Mouse (Mus musculus) left cerebral cortex, postnatal 10 days (tissue): ENCODE results near the gene Olfr1471. TPM values are rescaled to one million over a fixed set of nuclear protein-coding genes. Genes with fewer than 3 reads are reported as not detected.
"Not testable (repeated sequence)": the region's sequence is repeated elsewhere in the genome, so short reads cannot be mapped to it uniquely, and the experiment has no call there.

Source experiments
- DNase-seq, 2 experiments: peaks; one replicate each; pipeline ENCODE4 v3.0.0; 2021 to 2022; ENCODE audit warnings: low spot score in 2 of 2, mixed read lengths in 1 of 2; ENCODE audit errors: extremely low spot score in 1 of 2
- intact Hi-C: fragments of 180-260 bp; cut with DNase I; formaldehyde crosslinking; loops from one replicate; pipeline ENCODE4 v1.15.1; 2025
- total RNA-seq, 2 experiments: library from RNA; stranded (reverse); gene quantifications; 2 replicates each; pipeline ENCODE4 v1.2.3; 2021

Gene Olfr1471
- total RNA-seq: not detected

DNA sequence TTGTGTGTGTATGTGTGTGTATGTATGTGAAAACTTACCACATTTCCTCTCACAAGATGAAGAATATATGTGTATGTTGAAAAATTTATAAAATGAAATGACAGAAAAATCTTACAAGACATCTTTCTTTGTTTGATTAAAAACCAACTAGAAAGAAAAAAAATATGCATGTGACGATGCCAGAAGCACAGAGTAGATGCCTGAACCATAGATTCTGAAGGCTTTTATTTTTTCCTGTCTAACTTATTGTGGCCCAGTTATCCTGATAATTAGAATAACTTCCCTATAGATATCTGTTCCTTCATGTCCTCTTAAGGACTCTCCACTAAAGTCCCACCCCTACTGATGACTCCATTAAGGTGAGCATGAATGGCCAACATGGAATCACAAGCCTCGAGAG, at the start of gene Olfr1471:
Olfr1471 (plus strand) TSS at position 301 of the 400 bp plus-strand sequence.
- DNase-seq, intact Hi-C loops: not testable (repeated sequence)

DNA sequence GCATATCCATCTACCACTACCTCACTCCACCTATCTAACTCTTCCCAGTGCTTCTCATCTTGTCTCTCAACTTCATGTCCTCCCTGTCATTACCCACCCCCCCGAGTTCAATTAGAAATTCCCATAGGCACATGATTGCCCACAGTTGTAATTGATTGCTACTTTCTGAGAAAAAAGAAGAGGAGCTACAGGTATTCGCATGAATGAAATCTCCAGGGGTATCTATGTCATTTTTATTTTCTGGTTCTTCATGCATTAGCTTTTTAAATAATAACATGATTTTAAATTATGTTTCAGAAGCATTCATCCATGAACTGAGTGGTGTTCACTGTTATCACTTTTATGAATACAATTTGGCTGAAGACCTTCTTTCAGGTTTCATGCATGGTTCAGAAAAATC, 35.7 kb upstream of the Olfr1471 start, which contains the start of gene Olfr1469:
Olfr1469 (plus strand) TSS at position 301 of the 400 bp plus-strand sequence.
- no peak for DNase-seq
- intact Hi-C loops: no loop called here

DNA sequence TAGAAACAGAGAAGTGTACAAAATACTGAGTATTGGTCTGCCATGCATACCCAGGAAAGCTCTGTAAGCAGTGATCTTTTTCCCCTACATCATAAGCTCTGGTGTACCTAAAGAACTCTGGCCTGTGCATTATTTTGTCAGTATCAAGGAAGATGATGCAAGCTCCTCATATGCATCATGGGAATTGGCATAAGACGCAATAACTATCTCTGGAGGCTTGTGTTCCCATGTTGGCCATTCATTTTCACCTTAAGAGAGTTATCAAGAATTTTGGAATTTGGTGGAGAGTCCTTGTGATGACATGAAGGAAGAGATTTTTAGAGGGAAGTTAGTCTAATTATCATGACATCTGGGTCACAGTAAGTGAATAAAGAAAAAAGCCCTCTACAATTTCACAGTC, 12.8 kb downstream of the Olfr1471 start, which contains the start of gene Olfr1472:
Olfr1472 (minus strand) TSS at position 101 of the 400 bp plus-strand sequence.
- intact Hi-C loops: no loop called here
- no peak for DNase-seq

DNA sequence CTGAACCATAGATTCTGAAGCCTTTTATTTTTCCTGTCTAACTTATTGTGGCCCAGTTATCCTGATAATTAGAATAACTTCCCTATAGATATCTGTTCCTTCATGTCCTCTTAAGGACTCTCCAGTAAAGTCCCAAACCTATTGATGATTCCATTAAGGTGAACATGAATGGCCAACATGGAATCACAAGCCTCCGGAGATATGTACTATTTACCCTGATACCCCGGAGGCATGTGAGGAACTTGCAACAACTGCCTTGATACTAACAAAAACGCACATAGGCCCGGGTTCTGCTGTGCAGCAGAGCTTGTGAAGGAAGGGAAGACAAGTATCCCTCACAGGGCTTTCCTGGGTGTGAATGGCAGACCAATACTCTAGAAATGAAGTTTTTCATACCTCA, 26.1 kb downstream of the Olfr1471 start, which contains the start of gene Olfr1474:
Olfr1474 (plus strand) TSS at position 301 of the 400 bp plus-strand sequence.
- DNase-seq, intact Hi-C loops: not testable (repeated sequence)

- intact Hi-C loops: no loop called here
- no peak for DNase-seq
Measured at GRCm38 (mm10) chr19:13480096-13480495, 36.9 kb downstream of the Olfr1471 start, which contains the start of gene Olfr1475. Olfr1475 (minus strand) TSS chr19:13480196.

- intact Hi-C loops: no loop called here
- DNase-seq: no peak
Measured at GRCm38 (mm10) chr19:13500246-13500645, 57.0 kb downstream of the Olfr1471 start, which contains the start of gene Olfr1477. Olfr1477 (plus strand) TSS chr19:13500546.

Other genes starting within 250 kb of the Olfr1471 start
- gene Olfr1463, start 212.1 kb upstream of the Olfr1471 start, total RNA-seq: not detected
- not detected for gene Olfr1465, start 127.9 kb upstream of the Olfr1471 start, total RNA-seq
- not detected for gene Olfr1466, start 104.5 kb upstream of the Olfr1471 start, total RNA-seq
- not detected for gene Olfr1467, start 81.2 kb upstream of the Olfr1471 start, total RNA-seq
- not detected for gene Olfr1469, start 35.6 kb upstream of the Olfr1471 start, total RNA-seq
- gene Olfr1472, start 12.7 kb downstream of the Olfr1471 start, total RNA-seq: not detected
- gene Olfr1474, start 26.2 kb downstream of the Olfr1471 start, total RNA-seq: not detected
- not detected for gene Olfr1475, start 36.8 kb downstream of the Olfr1471 start, total RNA-seq
- not detected for gene Olfr1477, start 57.1 kb downstream of the Olfr1471 start, total RNA-seq
- gene Olfr1480, start 84.5 kb downstream of the Olfr1471 start, total RNA-seq: not detected
- not detected for gene Olfr1484, start 140.1 kb downstream of the Olfr1471 start, total RNA-seq
- gene Olfr1487, start 174.0 kb downstream of the Olfr1471 start, total RNA-seq: not detected
- not detected for gene Olfr1489, start 188.2 kb downstream of the Olfr1471 start, total RNA-seq
- gene Olfr1490, start 207.7 kb downstream of the Olfr1471 start, total RNA-seq: not detected